Comparison of ENCODE assay signal across 41 mouse cellular contexts in genomic region chr5:136693418-136693817, GRCm38 (mm10). TPM values are rescaled to one million over a fixed set of nuclear protein-coding genes. Genes with fewer than 3 reads are reported as not detected.
DNase-seq lines count a peak whose midpoint lies in the region; ATAC-seq lines count a peak whose summit lies in the region.
"Had no signal": no experiment of that assay in that cellular context is flagged by ENCODE, and none has a peak within 500 bp of the region (broad histone marks: within the 10 kb centered on the region; RNA-seq: fewer than 3 reads in every experiment).

No protein-coding gene starts in this region.

- intact Hi-C loops in heart, postnatal 36 days (cut with DNase I), result no loop called here

- no peak overlapping the region for H3K27ac ChIP-seq in forebrain, embryonic 16.5 days (ENCODE audit: low read length)
- H3K27ac ChIP-seq: embryonic facial prominence, embryonic 12.5 days; heart, embryonic 10.5 days; heart, embryonic 15.5 days; hindbrain, embryonic 15.5 days; liver, embryonic 15.5 days; midbrain, embryonic 10.5 days; neural tube, embryonic 13.5 days; stomach, embryonic 15.5 days had no signal

- no peaks in the 10 kb centered on the region for H3K9me3 ChIP-seq in forebrain, embryonic 16.5 days (ENCODE audit: control insufficient read depth, low read length)
- H3K9me3 ChIP-seq: embryonic facial prominence, embryonic 12.5 days; G1E; heart, embryonic 10.5 days; heart, embryonic 15.5 days; hindbrain, embryonic 15.5 days; liver, embryonic 15.5 days; midbrain, embryonic 10.5 days; neural tube, embryonic 13.5 days; stomach, embryonic 15.5 days had no signal

- ATAC-seq in common myeloid progenitor, adult 5-6 weeks (replicated peaks; ENCODE audit: low read depth, poor library complexity, severe bottlenecking), result peak; percentile 42; the same call in 1 of the 2 replicates
- no peak for ATAC-seq in forebrain, embryonic 16.5 days
- ATAC-seq: forebrain, embryonic 14.5 days; inflammation-experienced regulatory T-cells, adult 6 months; midbrain, embryonic 16.5 days had no signal

- H3K4me2 ChIP-seq in forebrain, embryonic 16.5 days (ENCODE audit: low read length), result no peak overlapping the region
- H3K4me2 ChIP-seq: embryonic facial prominence, embryonic 12.5 days; heart, embryonic 15.5 days; hindbrain, embryonic 15.5 days; liver, embryonic 15.5 days; lung, embryonic 14.5 days; neural tube, embryonic 13.5 days; stomach, embryonic 15.5 days had no signal

- no peaks in the 10 kb centered on the region for H3K27me3 ChIP-seq in forebrain, embryonic 16.5 days (replicated peaks; ENCODE audit: control insufficient read depth, insufficient read depth, low read length)
- H3K27me3 ChIP-seq: embryonic facial prominence, embryonic 12.5 days; hindbrain, embryonic 15.5 days; liver, embryonic 15.5 days; neural tube, embryonic 13.5 days; stomach, embryonic 15.5 days had no signal

- no peaks in the 10 kb centered on the region for H3K4me1 ChIP-seq in forebrain, embryonic 16.5 days (replicated peaks; ENCODE audit: control insufficient read depth, insufficient read depth, low read length)
- H3K4me1 ChIP-seq: embryonic facial prominence, embryonic 12.5 days; heart, embryonic 15.5 days; hindbrain, embryonic 15.5 days; liver, embryonic 15.5 days; midbrain, embryonic 10.5 days; neural tube, embryonic 13.5 days; stomach, embryonic 15.5 days had no signal

- WGBS in forebrain, embryonic 16.5 days, result 83% methylated on average over 7 of the region's 7 CpGs

- peak; percentile 31 for DNase-seq in CD4-positive helper T cell, adult 2 months (ENCODE audit: low read depth, low spot score)
- peak; percentile 32 for DNase-seq in skeletal muscle tissue, adult 2 months (ENCODE audit: low read depth, low spot score)
- peak; percentile 44 for DNase-seq in thymus, postnatal 25 days
- DNase-seq in right cerebral cortex, postnatal 10 days (ENCODE audit: low spot score in 2 of 2), result no peak
- DNase-seq in heart, postnatal 36 days, result no peak
- DNase-seq in retina, embryonic 14.5 days (ENCODE audit: low spot score), result no peak
- DNase-seq: adrenal gland, postnatal 14 days; cerebellum, adult 11 months; cerebellum, adult 9-10 months; cerebellum, postnatal 36 days; embryo, embryonic 11 days; heart, postnatal 4 days; kidney, adult 11 months; kidney, postnatal 14 days; layer of hippocampus, adult 9-11 months; liver; lung, embryonic 14.5 days; lung, postnatal 14 days; retina, postnatal 1 day; right cerebral cortex, postnatal 25 days; spleen, adult 18-20 months had no signal

- no peak overlapping the region for H3K4me3 ChIP-seq in forebrain, embryonic 16.5 days (replicated peaks; ENCODE audit: low read length)
- H3K4me3 ChIP-seq: embryonic facial prominence, embryonic 12.5 days; heart, embryonic 10.5 days; heart, embryonic 15.5 days; hindbrain, embryonic 15.5 days; liver, embryonic 15.5 days; midbrain, embryonic 10.5 days; myocyte; neural tube, embryonic 13.5 days; stomach, embryonic 15.5 days had no signal

- no peaks in the 10 kb centered on the region for H3K36me3 ChIP-seq in forebrain, embryonic 16.5 days (ENCODE audit: control insufficient read depth, insufficient read depth)
- H3K36me3 ChIP-seq: embryonic facial prominence, embryonic 12.5 days; G1E; heart, embryonic 10.5 days; heart, embryonic 15.5 days; hindbrain, embryonic 15.5 days; liver, embryonic 15.5 days; midbrain, embryonic 10.5 days; neural tube, embryonic 13.5 days; stomach, embryonic 15.5 days had no signal

- H3K9ac ChIP-seq in forebrain, embryonic 16.5 days (replicated peaks; ENCODE audit: low read depth, low read length), result no peak overlapping the region
- H3K9ac ChIP-seq: embryonic facial prominence, embryonic 12.5 days; heart, embryonic 15.5 days; hindbrain, embryonic 15.5 days; liver, embryonic 15.5 days; lung, embryonic 14.5 days; neural tube, embryonic 13.5 days; stomach, embryonic 15.5 days had no signal

RNA-seq across cellular contexts. Expression of gene Myl10, which starts 0.5 kb away (rescaled TPM):
- total RNA-seq in common myeloid progenitor, adult 5-6 weeks (2017), result 1.1 TPM in 1 of 2 replicates, not detected in the other
- polyA plus RNA-seq in forebrain, embryonic 16.5 days (2015; fragmentation: Nextera tagmentation; extraction: Ambion mirVana), result not detected in 2 replicates
- not detected for total RNA-seq in heart, postnatal 36 days (2021)
- total RNA-seq: adrenal gland, postnatal 14 days; G1E; heart, postnatal 4 days; left cerebral cortex, postnatal 10 days had no signal
- polyA plus RNA-seq: embryonic facial prominence, embryonic 12.5 days; forebrain, embryonic 14.5 days; frontal cortex, adult 2 months; G1E; heart, embryonic 10.5 days; hindbrain, embryonic 15.5 days; kidney, embryonic 14.5 days; limb, embryonic 11.5 days; liver, embryonic 15.5 days; lung, embryonic 14.5 days; midbrain, embryonic 10.5 days; midbrain, embryonic 16.5 days; neural tube, embryonic 13.5 days; urinary bladder, adult 2 months had no signal

Comparison
In these comparisons a context has a peak if more than half of its experiments do, and no peak if none do; other contexts are left out.
1. DNase-seq: peak in CD4-positive helper T cell, adult 2 months (single experiment), skeletal muscle tissue, adult 2 months (single experiment) and thymus, postnatal 25 days (single experiment); none in right cerebral cortex, postnatal 10 days (0 of 2), heart, postnatal 36 days (0 of 2) and retina, embryonic 14.5 days (single experiment).